Mouse (Mus musculus): ENCODE data around the gene Gm10392.

Gene Gm10392

GRCm38 (mm10) chr11:77491123-77491501 is 27.9 kb downstream of the Gm10392 start:
- DNase-seq, result peak; percentile 95 to 98

- DNase-seq, result peak in 1 of 2 experiments; percentile 35
Measured at GRCm38 (mm10) chr11:77490451-77490850, 28.5 kb downstream of the Gm10392 start.

- peak; percentile 89 for DNase-seq
Measured at GRCm38 (mm10) chr11:77489591-77490235, 29.3 kb downstream of the Gm10392 start, which contains the start of gene Ankrd13b. Ankrd13b (minus strand) TSS chr11:77489678.

- DNase-seq, result peak; percentile 54 to 55
Measured at GRCm38 (mm10) chr11:77488771-77489581, 30.0 kb downstream of the Gm10392 start.

- peak; percentile 71 to 80 for DNase-seq
Measured at GRCm38 (mm10) chr11:77486798-77487197, 32.2 kb downstream of the Gm10392 start.

- DNase-seq, result peak; percentile 32 to 53
Measured at GRCm38 (mm10) chr11:77485229-77485628, 33.8 kb downstream of the Gm10392 start.

- no peak for DNase-seq
Measured at GRCm38 (mm10) chr11:77483510-77484255, 35.3 kb downstream of the Gm10392 start.

- peak; percentile 34 to 52 for DNase-seq
Measured at GRCm38 (mm10) chr11:77483043-77483442, 36.0 kb downstream of the Gm10392 start.

- DNase-seq, result no peak
Measured at GRCm38 (mm10) chr11:77476895-77477294, 42.1 kb downstream of the Gm10392 start.

- no peak for DNase-seq
Measured at GRCm38 (mm10) chr11:77476216-77476615, 42.8 kb downstream of the Gm10392 start.

GRCm38 (mm10) chr11:77472775-77473174 is 46.2 kb downstream of the Gm10392 start:
- no peak for DNase-seq

GRCm38 (mm10) chr11:77471407-77471806 is 47.6 kb downstream of the Gm10392 start:
- no peak for DNase-seq

GRCm38 (mm10) chr11:77468397-77468796 is 50.6 kb downstream of the Gm10392 start:
- DNase-seq, result no peak

GRCm38 (mm10) chr11:77467784-77468183 is 51.2 kb downstream of the Gm10392 start:
- DNase-seq, result peak; percentile 77 to 87

GRCm38 (mm10) chr11:77467157-77467556 is 51.8 kb downstream of the Gm10392 start:
- DNase-seq, result peak; percentile 68 to 71
